Mouse (Mus musculus) layer of hippocampus, adult 11-12 months (tissue): ENCODE data around the gene Khdc1b.
A peak's percentile ranks its signal among the peaks of the same experiment; 100 is the strongest.
"Not testable (repeated sequence)": the region's sequence is repeated elsewhere in the genome, so short reads cannot be mapped to it uniquely, and the experiment has no call there.

Experiments used
- DNase-seq: peaks from one replicate; pipeline ENCODE4 v3.0.0; 2022; ENCODE audit warnings: low spot score

Khdc1b gene

GRCm38 (mm10) chr1:21383256-21383655, at the start of gene Khdc1b:
Khdc1b (plus strand) TSS chr1:21383556.
- no peak for DNase-seq

GRCm38 (mm10) chr1:21335836-21336235, 47.5 kb upstream of the Khdc1b start:
- DNase-seq, result no peak

GRCm38 (mm10) chr1:21340745-21341144, 42.6 kb upstream of the Khdc1b start:
- no peak for DNase-seq

- peak; percentile 48 for DNase-seq
These were observed 39.1 kb upstream of the Khdc1b start for GRCm38 (mm10) chr1:21344253-21344652.

GRCm38 (mm10) chr1:21344752-21345151, 38.6 kb upstream of the Khdc1b start:
- DNase-seq, result not testable (repeated sequence)

- DNase-seq, result no peak
These were observed 34.0 kb upstream of the Khdc1b start, which contains the start of gene Khdc1a for GRCm38 (mm10) chr1:21349341-21349740. Khdc1a (plus strand) TSS chr1:21349641.

- not testable (repeated sequence) for DNase-seq
These were observed 15.3 kb upstream of the Khdc1b start, which contains the start of gene Khdc1c for GRCm38 (mm10) chr1:21368031-21368430. Khdc1c (plus strand) TSS chr1:21368331.

GRCm38 (mm10) chr1:21391138-21391671, 7.8 kb downstream of the Khdc1b start:
- DNase-seq, result no peak

- DNase-seq, result no peak
These were observed 19.4 kb downstream of the Khdc1b start for GRCm38 (mm10) chr1:21402804-21403203.

- DNase-seq, result no peak
These were observed 23.9 kb downstream of the Khdc1b start for GRCm38 (mm10) chr1:21407266-21407665.

- DNase-seq, result peak; percentile 70
These were observed 28.2 kb downstream of the Khdc1b start for GRCm38 (mm10) chr1:21411331-21412196.

GRCm38 (mm10) chr1:21412197-21412555, 28.8 kb downstream of the Khdc1b start:
- no peak for DNase-seq

- no peak for DNase-seq
These were observed 36.0 kb downstream of the Khdc1b start for GRCm38 (mm10) chr1:21419370-21419769.

- no peak for DNase-seq
These were observed 42.3 kb downstream of the Khdc1b start for GRCm38 (mm10) chr1:21425654-21426053.

- DNase-seq, result no peak
These were observed 44.7 kb downstream of the Khdc1b start for GRCm38 (mm10) chr1:21428079-21428478.

GRCm38 (mm10) chr1:21431666-21432065, 48.3 kb downstream of the Khdc1b start:
- DNase-seq, result no peak

- DNase-seq, result no peak
These were observed 51.5 kb downstream of the Khdc1b start for GRCm38 (mm10) chr1:21434853-21435252.
